Mouse (Mus musculus): ENCODE measurements at regions not wholly inside any gene's neighbourhood (a gene's known extent, or its start where the extent isn't known, plus 50 kb on each side); places are given as distances from the start of the nearest gene placed in this dataset.
A peak's percentile ranks its signal among the peaks of the same experiment; 100 is the strongest.

- DNase-seq (ENCODE audit: low read depth, low spot score): no peak
Measured at GRCm38 (mm10) chrX:9738904-9739303, 76.1 kb upstream of the Dynlt3 start.

GRCm38 (mm10) chrX:9742518-9742917, 79.7 kb upstream of the Dynlt3 start:
- DNase-seq (ENCODE audit: low read depth, low spot score): no peak

GRCm38 (mm10) chrX:9747305-9747938, 84.6 kb upstream of the Dynlt3 start:
- peak; percentile 43 for DNase-seq (ENCODE audit: low read depth, low spot score)

GRCm38 (mm10) chrX:9752954-9753572, 90.3 kb upstream of the Dynlt3 start:
- DNase-seq (ENCODE audit: low read depth, low spot score): no peak

GRCm38 (mm10) chrX:9769540-9769939, 77.2 kb upstream of the Hypm start:
- no peak for DNase-seq (ENCODE audit: low read depth, low spot score)

- no peak for DNase-seq (ENCODE audit: low read depth, low spot score)
Measured at GRCm38 (mm10) chrX:9777498-9777897, 69.2 kb upstream of the Hypm start.

GRCm38 (mm10) chrX:9789542-9789941, 57.2 kb upstream of the Hypm start:
- DNase-seq (ENCODE audit: low read depth, low spot score): peak; percentile 32

All from brain, adult 2 months (tissue).